Mouse (Mus musculus) liver, embryonic 15.5 days (tissue): Measurements from ENCODE around the gene Zc3h12b. TPM values are rescaled to one million over a fixed set of nuclear protein-coding genes. Genes with fewer than 3 reads are reported as not detected.
"Not testable (repeated sequence)": the region's sequence is repeated elsewhere in the genome, so short reads cannot be mapped to it uniquely, and the experiment has no call there.

Source experiments
- ATAC-seq: fragments of 200-750 bp; cut with Nextera tagmentation; 2 replicates; pipeline ENCODE4 v1.8.0; 2017; ENCODE audit warnings: moderate number of reproducible peaks, mild to moderate bottlenecking, moderate library complexity; ENCODE audit not compliant: insufficient read depth
- H3K27ac ChIP-seq: fragments of 300-500 bp; sonication (generic); replicated peaks from 2 replicates; pipeline ENCODE4 v1.5.1; 2015; ENCODE audit warnings: mild to moderate bottlenecking, inconsistent platforms
- H3K27me3 ChIP-seq: fragments of 300-500 bp; sonication (generic); 2 replicates; pipeline ENCODE4 v1.6.1; 2015; ENCODE audit warnings: mild to moderate bottlenecking, inconsistent platforms
- H3K36me3 ChIP-seq: fragments of 300-500 bp; sonication (generic); replicated peaks from 2 replicates; pipeline ENCODE4 v1.6.1; 2015; ENCODE audit warnings: moderate library complexity, mild to moderate bottlenecking, inconsistent platforms
- H3K4me1 ChIP-seq: fragments of 300-500 bp; sonication (generic); replicated peaks from 2 replicates; pipeline ENCODE4 v1.6.1; 2015; ENCODE audit warnings: inconsistent platforms
- H3K4me2 ChIP-seq: fragments of 300-500 bp; sonication (generic); 2 replicates; pipeline ENCODE4 v1.6.1; 2015; ENCODE audit warnings: moderate library complexity, mild to moderate bottlenecking, inconsistent platforms
- H3K4me3 ChIP-seq: fragments of 300-500 bp; sonication (generic); replicated peaks from 2 replicates; pipeline ENCODE4 v1.5.1; 2015; ENCODE audit warnings: mild to moderate bottlenecking, inconsistent platforms
- H3K9ac ChIP-seq: fragments of 300-500 bp; sonication (generic); 2 replicates; pipeline ENCODE4 v1.6.1; 2015; ENCODE audit warnings: moderate library complexity, mild to moderate bottlenecking, inconsistent platforms
- H3K9me3 ChIP-seq: fragments of 300-500 bp; sonication (generic); replicated peaks from 2 replicates; pipeline ENCODE4 v1.6.1; 2016; ENCODE audit warnings: inconsistent platforms
- WGBS: fragments of 180-500 bp; shearing (Covaris S2); methylation state at CpG from one replicate; pipeline ENCODE4 v1.1.7; 2015; ENCODE audit warnings: mixed read lengths; ENCODE audit not compliant: insufficient replicate concordance; 5-methylcytosine and 5-hydroxymethylcytosine counted together
- polyA plus RNA-seq: library from polyadenylated mRNA; unstranded; fragments of >200 nt; fragmentation: Nextera tagmentation; extraction: Ambion mirVana; gene quantifications from 2 replicates; pipeline ENCODE4 v1.2.1, GENCODE M21; 2015

Zc3h12b gene
- polyA plus RNA-seq, 1 experiment from 2014 or later = 0.18 TPM

DNA sequence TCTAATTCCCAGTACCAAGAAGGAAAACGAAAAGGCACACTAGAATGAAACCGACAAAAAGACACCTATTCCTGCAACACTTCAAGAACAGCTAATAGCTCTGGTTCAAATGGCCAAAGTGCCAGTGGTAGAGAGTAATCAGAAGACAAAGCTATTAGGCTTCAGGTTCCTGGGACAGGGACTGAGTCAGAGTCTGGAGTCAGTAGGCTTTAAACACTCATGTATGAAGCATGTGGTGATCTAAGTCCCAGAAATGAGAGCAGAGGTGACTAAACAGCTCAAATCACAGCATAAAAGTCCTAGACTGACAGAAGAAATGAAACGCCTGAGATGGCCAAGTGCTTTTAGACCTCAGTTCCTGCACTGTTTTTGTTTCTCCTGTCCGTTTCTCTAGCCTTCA is 236.7 kb downstream of the Zc3h12b start:
- H3K27ac ChIP-seq = no peak overlapping the region
- H3K27me3 ChIP-seq = no peaks in the 10 kb centered on the region
- H3K4me3 ChIP-seq = no peak overlapping the region
- no peak for ATAC-seq
- WGBS = 66% methylated on average over 4 of the region's 4 CpGs
- no peak overlapping the region for H3K9ac ChIP-seq
- no peaks in the 10 kb centered on the region for H3K9me3 ChIP-seq
- no peak overlapping the region for H3K4me2 ChIP-seq
- no peaks in the 10 kb centered on the region for H3K4me1 ChIP-seq
- H3K36me3 ChIP-seq = 0 out of 2 replicates have a peak, but pooled peaks cover 20% of the 10 kb centered on the region

DNA sequence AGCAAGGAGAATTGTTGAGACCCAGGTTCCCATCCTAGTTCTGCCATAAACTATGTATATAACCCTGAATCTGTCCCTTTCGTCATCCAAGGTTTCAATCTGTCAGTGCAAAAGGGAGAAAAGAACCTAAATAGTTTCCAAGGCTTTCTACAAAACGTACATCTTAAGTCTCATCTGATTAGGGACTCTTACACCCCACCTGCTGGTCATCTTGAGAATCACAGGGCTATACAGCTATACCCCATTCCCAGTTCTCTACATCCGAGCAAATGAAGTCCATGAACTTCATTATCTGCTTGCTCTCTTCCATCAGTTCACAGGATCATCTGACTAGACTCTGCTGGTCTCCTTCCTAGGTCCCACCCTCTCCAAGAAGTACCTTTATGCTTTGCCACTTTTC is 239.3 kb downstream of the Zc3h12b start:
- Histone ChIP-seq H3K36me3 (0 out of 2 replicates have a peak, but pooled peaks cover 20% of the 10 kb centered on the region), H3K9me3 (no peaks in the 10 kb centered on the region), H3K4me2 (no peak overlapping the region), H3K27me3 (no peaks in the 10 kb centered on the region), H3K4me1 (0 out of 2 replicates have a peak, but pooled peaks cover 4% of the 10 kb centered on the region), H3K4me3 (no peak overlapping the region), H3K9ac (no peak overlapping the region), H3K27ac (no peak overlapping the region)
- ATAC-seq = no peak
- WGBS = 33% methylated on average over 3 of the region's 3 CpGs

DNA sequence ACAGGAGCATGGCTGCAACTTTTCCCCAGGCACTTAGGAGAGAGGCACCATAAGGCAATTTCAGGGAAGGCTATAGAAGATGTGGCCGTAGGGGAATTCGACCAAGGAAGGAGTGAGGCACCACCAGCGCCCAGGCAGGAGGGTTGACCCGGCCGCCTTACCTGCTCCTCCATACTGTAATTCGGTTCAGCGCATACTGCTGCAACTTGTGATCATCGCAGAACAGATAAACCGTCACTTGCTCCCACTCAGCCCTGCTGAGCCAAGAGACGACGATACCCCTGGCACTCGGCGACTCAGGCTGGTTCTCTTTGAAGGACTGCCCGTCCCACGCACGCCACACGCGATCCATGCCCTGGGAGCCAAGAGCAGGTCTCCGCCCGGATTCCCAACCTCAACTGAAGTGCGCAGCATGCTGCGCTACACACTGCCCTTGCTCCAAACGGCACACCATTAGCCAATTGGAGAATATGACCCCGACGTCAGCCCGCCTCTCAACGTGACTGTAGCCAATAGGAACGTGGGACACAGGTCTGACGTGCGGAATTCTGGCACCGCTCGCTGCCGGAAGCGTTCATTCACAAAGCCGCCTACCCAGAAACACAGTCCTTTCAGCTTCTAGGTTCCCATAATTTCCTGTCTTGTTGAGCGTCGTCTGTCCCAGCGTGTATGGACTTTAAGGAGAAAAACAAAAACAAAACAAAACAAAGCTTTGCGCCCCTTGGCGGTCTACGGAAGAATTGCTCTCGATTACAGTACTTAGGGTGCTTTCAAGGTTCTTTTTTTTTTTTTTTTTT is 245.2 kb downstream of the Zc3h12b start, which contains the start of gene Las1l:
Gene Las1l (minus strand): TSS at position 466 of the 797 bp plus-strand sequence.
- Histone ChIP-seq H3K4me2 (peak within 1 kb of the TSS; percentile 74), H3K36me3 (no peaks in the 10 kb centered on the region), H3K27ac (0 out of 2 replicates have a peak within 1 kb of the TSS, but pooled peaks have one; percentile 33), H3K4me1 (0 out of 2 replicates have a peak, but pooled peaks cover 6% of the 10 kb centered on the region), H3K9ac (peak within 1 kb of the TSS; percentile 58), H3K4me3 (peak within 1 kb of the TSS; percentile 68), H3K9me3 (no peaks in the 10 kb centered on the region), H3K27me3 (no peaks in the 10 kb centered on the region)
- peak; percentile 100 for ATAC-seq
- 16% methylated on average over 42 of the region's 42 CpGs for WGBS

DNA sequence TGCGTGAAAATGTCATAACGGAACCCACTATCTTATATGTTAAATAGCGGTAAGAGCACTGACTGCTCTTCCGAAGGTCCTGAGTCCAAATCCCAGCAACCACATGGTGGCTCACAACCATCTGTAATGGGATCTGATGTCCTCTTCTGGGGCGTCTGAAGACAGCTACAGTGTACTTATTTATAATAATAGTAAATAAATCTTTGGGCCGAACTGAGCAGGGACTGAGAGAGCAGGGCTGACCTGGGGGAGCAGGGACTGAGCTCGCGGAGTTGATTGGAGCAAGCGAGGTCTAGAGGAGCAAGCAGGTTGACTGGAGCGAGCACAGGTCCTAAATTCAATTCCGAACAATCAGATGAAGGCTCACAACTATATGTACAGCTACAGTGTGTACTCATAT is 246.0 kb downstream of the Zc3h12b start:
- 33% methylated on average over 11 of the region's 11 CpGs for WGBS
- Histone ChIP-seq H3K4me3 (peak overlapping the region; percentile 68), H3K4me2 (peak overlapping the region; percentile 74)
- not testable (repeated sequence) for H3K27ac ChIP-seq, H3K36me3 ChIP-seq, H3K27me3 ChIP-seq, ATAC-seq, H3K9me3 ChIP-seq, H3K4me1 ChIP-seq, H3K9ac ChIP-seq

DNA sequence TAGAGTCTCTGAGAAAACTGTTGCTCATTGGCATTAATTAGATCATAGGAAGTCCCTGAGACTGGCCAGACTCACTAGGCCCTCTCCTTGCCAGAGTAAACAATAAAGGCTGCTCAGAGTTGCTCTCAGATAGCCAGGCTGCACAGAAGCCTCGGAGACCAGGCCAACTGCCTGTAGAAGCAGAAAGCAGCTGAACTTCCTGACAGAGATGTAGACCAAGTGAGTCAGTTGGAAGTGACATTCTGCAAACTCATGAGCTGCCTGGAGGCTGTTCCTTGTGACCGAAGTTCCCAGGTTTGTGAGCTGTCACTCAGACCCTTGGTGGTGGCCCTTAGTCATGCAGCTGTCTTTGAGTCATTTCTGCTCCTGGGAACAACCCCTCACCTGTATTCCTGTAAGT is 251.9 kb downstream of the Zc3h12b start:
- Histone ChIP-seq H3K4me3 (no peak overlapping the region), H3K36me3 (no peaks in the 10 kb centered on the region), H3K4me2 (no peak overlapping the region), H3K4me1 (no peaks in the 10 kb centered on the region), H3K9ac (no peak overlapping the region), H3K27ac (no peak overlapping the region), H3K27me3 (no peaks in the 10 kb centered on the region), H3K9me3 (no peaks in the 10 kb centered on the region)
- no peak for ATAC-seq
- WGBS = 25% methylated on average over 2 of the region's 2 CpGs

DNA sequence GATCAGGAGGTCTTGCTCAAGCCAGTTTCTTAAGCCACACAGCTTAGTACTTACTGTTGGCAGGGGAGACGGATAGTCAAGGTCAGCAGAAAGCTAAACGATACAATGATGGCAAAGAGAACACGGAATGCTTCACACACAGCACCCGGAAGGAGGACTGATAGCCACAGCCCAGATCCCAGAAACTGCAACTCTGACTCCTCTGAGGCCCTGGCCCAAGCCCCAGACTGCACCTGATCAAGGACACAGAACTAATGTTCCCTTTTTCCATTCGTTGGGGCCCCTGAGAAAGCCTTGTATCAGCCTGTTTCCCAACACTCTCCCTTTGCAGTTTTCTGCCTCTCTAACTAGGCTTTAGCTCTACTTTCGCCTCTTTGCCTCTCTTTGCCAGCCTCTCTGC is 253.6 kb downstream of the Zc3h12b start:
- Histone ChIP-seq H3K4me1 (peaks cover 7% of the 10 kb centered on the region; the same call in 1 of the 2 replicates), H3K36me3 (no peaks in the 10 kb centered on the region), H3K4me3 (no peak overlapping the region), H3K9me3 (no peaks in the 10 kb centered on the region), H3K27me3 (no peaks in the 10 kb centered on the region), H3K9ac (no peak overlapping the region), H3K27ac (no peak overlapping the region), H3K4me2 (no peak overlapping the region)
- no peak for ATAC-seq
- WGBS = 55% methylated on average over 6 of the region's 6 CpGs

DNA sequence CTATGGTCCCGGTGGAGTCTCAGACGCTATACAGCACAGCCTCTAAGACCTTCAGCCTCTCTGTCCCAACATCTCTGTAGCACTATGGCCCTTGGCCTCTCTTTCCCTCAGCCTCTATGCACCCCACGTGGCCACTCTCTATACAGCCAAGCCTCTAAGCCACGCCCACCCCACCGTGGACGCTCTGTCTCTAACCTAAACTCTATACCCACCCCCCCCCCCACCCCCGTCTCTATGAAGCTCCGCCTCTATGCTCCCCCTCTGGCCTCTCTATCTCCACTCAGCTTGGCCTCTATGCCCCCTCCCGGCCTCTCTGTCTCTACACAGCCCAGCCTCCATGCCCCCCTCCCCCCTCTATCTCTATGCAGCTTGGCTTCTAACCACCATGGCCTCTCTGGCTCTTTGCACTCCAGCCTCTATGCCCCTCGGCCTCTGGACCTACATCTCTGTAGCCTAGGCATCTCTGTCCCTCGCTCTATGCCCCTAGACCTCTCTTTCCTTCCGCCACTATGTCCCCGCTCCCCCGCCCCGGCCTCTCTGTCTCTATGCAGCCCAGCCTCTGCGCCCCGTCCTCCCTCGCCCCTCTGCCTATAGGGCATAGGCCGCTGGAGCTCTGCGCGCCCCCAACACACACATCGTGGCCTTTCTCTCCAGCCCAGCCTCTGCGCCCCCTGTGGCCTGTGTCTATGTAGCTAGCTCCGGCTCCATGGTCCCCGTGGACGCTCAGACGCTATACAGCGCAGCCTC is 256.5 kb downstream of the Zc3h12b start:
- ATAC-seq = peak; percentile 78
- H3K9me3 ChIP-seq = no peaks in the 10 kb centered on the region
- 24% methylated on average over 28 of the region's 28 CpGs for WGBS
- H3K27ac ChIP-seq = peak overlapping the region; percentile 65
- H3K27me3 ChIP-seq = no peaks in the 10 kb centered on the region
- H3K36me3 ChIP-seq = no peaks in the 10 kb centered on the region
- peak overlapping the region; percentile 46; the same call in 1 of the 2 replicates for H3K9ac ChIP-seq
- H3K4me3 ChIP-seq = peak overlapping the region; percentile 54
- H3K4me1 ChIP-seq = peaks cover 7% of the 10 kb centered on the region; the same call in 1 of the 2 replicates
- peak overlapping the region; percentile 79 for H3K4me2 ChIP-seq

DNA sequence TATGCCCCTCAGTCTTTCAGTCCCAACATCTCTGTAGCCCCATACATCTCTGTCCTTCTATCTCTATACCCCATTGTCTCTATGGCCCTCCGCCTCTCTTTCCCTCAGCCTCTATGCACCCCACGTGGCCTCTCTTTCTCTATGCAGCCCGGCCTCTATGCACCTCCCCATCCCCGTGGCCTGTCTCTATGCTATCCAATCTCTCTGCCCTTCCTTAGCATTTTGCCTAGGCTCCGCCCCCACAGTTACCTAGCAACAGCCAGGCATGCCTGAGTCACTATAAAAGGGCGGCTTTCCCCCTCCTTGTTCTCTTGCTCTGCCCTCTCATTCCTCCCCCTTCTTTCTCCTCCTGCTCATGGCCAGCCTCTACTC is 257.1 kb downstream of the Zc3h12b start:
- no peaks in the 10 kb centered on the region for H3K36me3 ChIP-seq
- peak overlapping the region; percentile 65 for H3K27ac ChIP-seq
- H3K9ac ChIP-seq = no peak overlapping the region
- 18% methylated on average over 6 of the region's 6 CpGs for WGBS
- no peaks in the 10 kb centered on the region for H3K27me3 ChIP-seq
- H3K9me3 ChIP-seq = no peaks in the 10 kb centered on the region
- H3K4me2 ChIP-seq = peak overlapping the region; percentile 79
- ATAC-seq = peak; percentile 83
- H3K4me1 ChIP-seq = peaks cover 7% of the 10 kb centered on the region; the same call in 1 of the 2 replicates
- H3K4me3 ChIP-seq = peak overlapping the region; percentile 54

DNA sequence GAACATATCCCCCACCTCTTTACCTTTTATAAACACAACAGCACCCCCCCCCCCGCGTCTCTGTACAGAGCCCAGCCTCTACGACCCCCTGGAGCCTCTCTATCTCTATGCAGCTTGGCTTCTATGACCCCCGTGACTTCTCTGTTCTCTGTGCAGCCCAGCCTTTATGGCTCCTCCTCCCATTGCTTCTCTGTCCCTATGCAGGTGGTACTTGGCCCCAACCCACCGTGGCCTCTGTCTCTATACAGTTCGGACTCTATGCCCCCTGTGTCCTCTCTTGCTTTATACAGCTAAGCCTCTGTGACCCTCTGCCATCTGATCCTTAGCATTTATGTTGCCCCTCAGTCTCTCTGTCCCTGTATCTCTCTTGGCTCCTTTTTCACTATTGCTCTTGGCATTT is 257.6 kb downstream of the Zc3h12b start:
- no peak overlapping the region for H3K4me3 ChIP-seq
- H3K4me1 ChIP-seq = peaks cover 7% of the 10 kb centered on the region; the same call in 1 of the 2 replicates
- H3K9me3 ChIP-seq = no peaks in the 10 kb centered on the region
- peak overlapping the region; percentile 79 for H3K4me2 ChIP-seq
- H3K27ac ChIP-seq = no peak overlapping the region
- WGBS = 28% methylated on average over 6 of the region's 6 CpGs
- no peak for ATAC-seq
- no peaks in the 10 kb centered on the region for H3K27me3 ChIP-seq
- no peaks in the 10 kb centered on the region for H3K36me3 ChIP-seq
- H3K9ac ChIP-seq = no peak overlapping the region

DNA sequence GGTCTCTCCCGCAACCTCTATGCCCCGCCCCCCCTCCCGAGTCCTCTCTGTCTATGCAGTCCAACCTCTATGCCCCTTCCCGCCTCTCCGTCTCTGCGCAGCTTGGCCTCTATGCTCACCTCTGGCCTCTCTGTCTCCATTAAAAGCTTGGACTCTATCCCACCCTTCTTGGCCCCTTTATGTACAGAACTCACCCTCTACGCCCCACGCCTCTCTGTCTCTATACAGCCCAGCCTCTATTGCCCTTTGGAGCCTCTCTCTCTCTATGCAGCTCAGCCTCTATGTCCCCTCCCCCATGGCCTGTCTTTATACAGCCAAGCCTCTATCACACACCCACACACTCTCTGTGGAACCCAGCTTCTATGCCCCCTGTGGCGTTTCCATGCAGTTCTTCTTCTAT is 258.5 kb downstream of the Zc3h12b start:
- Histone ChIP-seq H3K9ac (no peak overlapping the region), H3K27ac (no peak overlapping the region), H3K9me3 (no peaks in the 10 kb centered on the region), H3K4me3 (no peak overlapping the region), H3K4me1 (peaks cover 7% of the 10 kb centered on the region; the same call in 1 of the 2 replicates), H3K27me3 (no peaks in the 10 kb centered on the region), H3K4me2 (no peak overlapping the region), H3K36me3 (no peaks in the 10 kb centered on the region)
- WGBS = 74% methylated on average over 9 of the region's 9 CpGs
- ATAC-seq = peak; percentile 13; the same call in 1 of the 2 replicates
